Mouse (Mus musculus) kidney, adult 2 months (tissue): ENCODE measurements around the gene Nrxn3.

Experiments used
- CTCF ChIP-seq: fragments of 200-500 bp; conservative IDR thresholded peaks from 2 replicates; pipeline ENCODE4 v1.5.1; 2011; ENCODE audit warnings: low read depth, mild to moderate bottlenecking, control low read depth, low read length, moderate library complexity, mixed read lengths; ENCODE audit not compliant: insufficient read depth, insufficient read length
- POLR2A ChIP-seq: fragments of 200-500 bp; IDR thresholded peaks from one replicate; pipeline ENCODE4 v1.6.1; 2011; ENCODE audit warnings: low read depth, low read length, control low read depth

DNA sequence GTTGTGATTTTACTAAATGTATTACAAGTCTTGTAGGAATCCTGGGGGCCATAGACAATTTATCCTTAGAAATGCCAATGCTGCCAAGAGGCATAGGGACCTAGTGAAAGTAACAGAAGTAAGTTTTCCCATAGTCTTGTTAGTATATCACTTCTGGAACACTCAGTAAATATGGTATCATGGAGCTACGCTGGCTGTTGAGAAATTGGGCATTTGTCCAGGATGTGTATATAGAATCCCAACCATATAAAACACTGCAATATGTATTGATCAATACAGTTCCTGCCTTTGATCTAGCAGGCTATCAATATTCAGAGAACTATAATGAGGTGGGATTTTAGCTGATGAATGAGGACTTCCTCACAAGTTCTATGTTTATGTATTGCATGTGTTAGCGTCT lies 1107.3 kb downstream of the Nrxn3 start:
- TF ChIP-seq CTCF (no peak), POLR2A (no peak)
